Mouse (Mus musculus): ENCODE results near the gene Trim13. TPM values are rescaled to one million over a fixed set of nuclear protein-coding genes. Genes with fewer than 3 reads are reported as not detected.
A peak's percentile ranks its signal among the peaks of the same experiment; 100 is the strongest.

Trim13 gene
- polyA plus RNA-seq, 1 experiment from 2014 or later: 26.9 TPM

DNA sequence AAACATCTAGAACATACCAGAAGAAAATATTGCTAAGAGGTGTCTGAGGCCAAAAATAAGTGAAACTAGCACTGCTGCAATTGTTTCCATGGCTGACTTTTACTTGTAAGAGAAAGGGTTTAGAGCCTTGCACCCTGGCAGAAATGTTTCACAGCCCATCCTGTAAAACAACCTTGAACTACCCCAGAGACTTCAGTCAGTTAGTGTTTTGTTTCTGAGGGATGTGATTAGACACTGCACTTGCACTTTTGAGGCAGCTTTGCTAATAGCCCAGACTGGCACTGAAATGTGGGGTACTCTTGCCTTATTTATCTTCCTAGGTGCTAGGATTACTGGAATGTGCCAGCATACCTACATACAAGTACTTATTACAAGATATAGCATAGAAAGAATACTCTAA lies 37.9 kb downstream of the Trim13 start:
- no peak overlapping the region for H3K4me2 ChIP-seq (replicated peaks)
- H3K9me3 ChIP-seq: no peaks in the 10 kb centered on the region
- H3K27me3 ChIP-seq: no peaks in the 10 kb centered on the region
- H3K36me3 ChIP-seq: peaks cover 9% of the 10 kb centered on the region; the same call in 1 of the 2 replicates
- H3K27ac ChIP-seq: no peak overlapping the region
- no peaks in the 10 kb centered on the region for H3K4me1 ChIP-seq
- no peak overlapping the region for H3K4me3 ChIP-seq
- ATAC-seq (ENCODE audit: insufficient number of reproducible peaks, insufficient read depth, low FRiP score, low TSS enrichment): no peak
- H3K9ac ChIP-seq: no peak overlapping the region

DNA sequence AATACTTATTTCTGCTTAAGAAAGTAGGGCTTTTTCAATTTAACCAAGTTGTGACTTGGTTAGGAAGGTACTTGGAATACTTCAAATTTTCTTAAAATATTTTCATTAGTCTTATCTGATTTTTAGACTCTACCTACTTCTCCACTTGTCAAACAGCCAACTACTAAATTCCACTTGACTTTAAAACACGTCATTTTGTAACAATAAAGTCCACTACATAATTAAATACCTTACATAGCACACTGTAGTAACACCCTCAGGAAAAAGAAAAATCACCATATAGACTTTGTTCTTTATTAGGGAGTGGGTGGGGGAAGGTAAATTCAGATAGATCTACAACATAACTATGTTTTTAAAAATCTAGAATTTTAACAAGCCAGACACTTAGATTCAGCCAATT lies 44.6 kb downstream of the Trim13 start:
- no peaks in the 10 kb centered on the region for H3K9me3 ChIP-seq
- no peak overlapping the region for H3K9ac ChIP-seq
- ATAC-seq (ENCODE audit: insufficient number of reproducible peaks, insufficient read depth, low FRiP score, low TSS enrichment): no peak

DNA sequence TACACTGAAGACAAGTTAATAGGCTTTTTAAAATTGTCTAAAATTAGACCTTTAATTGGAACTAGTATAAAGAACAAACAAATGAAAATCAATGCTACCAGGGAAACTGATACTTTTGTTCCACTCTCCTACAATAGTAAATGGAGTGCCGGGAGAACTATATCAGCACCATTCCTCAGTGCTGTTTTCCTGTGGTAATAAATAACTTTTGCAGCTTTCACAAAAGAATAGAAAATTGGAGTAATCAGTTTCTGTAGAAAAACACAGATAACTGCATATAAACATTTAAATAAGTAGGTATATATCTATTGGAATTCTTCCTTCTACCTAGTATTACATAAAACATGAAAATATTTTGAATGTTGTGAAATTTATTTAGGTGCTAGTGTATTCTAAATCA lies 47.5 kb downstream of the Trim13 start:
- no peak for ATAC-seq (ENCODE audit: insufficient number of reproducible peaks, insufficient read depth, low FRiP score, low TSS enrichment)
- WGBS: 40% methylated on average over 1 of the region's 1 CpGs
- no peaks in the 10 kb centered on the region for H3K9me3 ChIP-seq
- H3K27me3 ChIP-seq: no peaks in the 10 kb centered on the region
- H3K4me2 ChIP-seq (replicated peaks): no peak overlapping the region
- peaks cover 3% of the 10 kb centered on the region; the same call in 1 of the 2 replicates for H3K4me1 ChIP-seq
- no peak overlapping the region for H3K4me3 ChIP-seq
- no peak overlapping the region for H3K9ac ChIP-seq
- no peaks in the 10 kb centered on the region for H3K36me3 ChIP-seq
- no peak overlapping the region for H3K27ac ChIP-seq

More for the DNA sequence above, 44.6 kb downstream of the Trim13 start:
- Histone ChIP-seq H3K27ac (no peak overlapping the region), H3K4me3 (no peak overlapping the region), H3K36me3 (no peaks in the 10 kb centered on the region), H3K4me1 (no peaks in the 10 kb centered on the region), H3K4me2 (replicated peaks) (no peak overlapping the region), H3K27me3 (no peaks in the 10 kb centered on the region)
- WGBS: 67% methylated on average over 1 of the region's 1 CpGs

DNA sequence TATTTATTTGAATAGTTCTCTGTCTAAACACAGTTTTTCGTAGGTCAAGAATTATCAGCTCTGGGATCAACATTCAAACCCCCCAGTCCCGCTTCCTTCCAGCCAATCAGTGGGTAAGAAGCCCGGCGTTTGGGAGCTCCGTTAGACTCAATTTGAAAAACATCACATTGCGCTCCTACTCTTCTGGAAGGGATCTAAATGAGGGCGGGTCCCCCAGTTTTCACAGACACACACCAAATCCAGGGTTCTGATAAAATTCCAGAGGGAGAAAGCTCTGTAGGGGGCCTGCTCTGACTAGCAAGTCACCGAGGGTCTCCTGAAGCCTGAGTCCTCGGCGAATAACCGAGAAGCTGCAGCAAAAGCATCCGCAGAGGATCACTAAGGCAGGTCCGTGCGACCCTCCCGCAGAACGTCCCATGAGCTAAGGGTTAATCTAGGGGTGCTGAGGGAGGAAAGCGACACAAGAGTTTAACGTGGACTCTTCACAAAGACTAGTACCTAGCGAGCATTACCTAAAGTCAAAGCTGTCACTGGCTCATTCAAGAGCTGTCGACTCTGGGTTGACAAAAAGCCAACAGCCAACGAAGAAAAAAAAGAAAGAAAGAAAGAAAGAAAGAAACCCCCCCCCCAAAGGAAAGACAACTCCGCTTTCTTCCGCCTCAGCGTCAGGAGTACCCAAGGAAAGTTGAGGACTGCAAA lies 49.3 kb downstream of the Trim13 start:
- ATAC-seq (ENCODE audit: insufficient number of reproducible peaks, insufficient read depth, low FRiP score, low TSS enrichment): no peak
- peak overlapping the region; percentile 90 for H3K9ac ChIP-seq

DNA sequence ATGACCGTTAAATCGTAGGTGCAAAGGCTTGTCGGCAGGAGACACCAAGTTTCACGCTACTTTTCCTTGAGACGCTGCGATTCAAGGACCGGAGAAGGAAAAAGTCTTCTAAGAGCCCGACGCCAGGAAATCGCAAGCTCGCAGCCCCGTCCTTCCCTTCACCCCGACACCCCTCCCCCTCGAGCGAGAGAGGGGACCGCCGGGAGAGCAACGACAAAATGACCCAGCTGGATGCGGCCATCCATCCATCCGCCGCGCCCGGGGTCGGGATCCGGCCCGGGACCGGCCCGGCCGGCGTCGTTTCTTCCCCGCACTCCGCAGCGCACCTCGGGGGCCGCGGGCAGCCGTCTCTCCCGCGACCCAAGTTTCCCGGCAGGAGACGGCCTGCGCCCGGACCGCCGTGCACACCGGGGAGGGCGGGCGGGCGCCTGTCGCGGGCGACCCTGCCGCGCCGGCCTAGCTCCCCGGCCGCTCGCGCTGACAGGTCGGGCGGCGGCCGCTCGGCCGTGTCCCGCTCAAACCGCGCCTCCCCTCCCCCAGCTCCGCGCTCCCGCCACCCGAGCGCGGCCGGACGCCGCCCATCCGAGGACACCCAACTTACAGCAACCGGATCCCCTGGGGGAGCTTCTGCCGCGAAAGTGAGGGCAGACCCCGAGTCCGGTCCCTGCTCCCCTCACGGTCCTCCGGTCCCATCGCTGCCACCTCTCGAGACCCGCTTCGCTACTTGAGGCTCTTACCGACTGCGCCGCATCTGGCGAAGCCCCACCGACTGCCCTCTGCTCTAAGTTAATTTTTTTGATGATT lies 50.0 kb downstream of the Trim13 start:
- Histone ChIP-seq H3K4me3 (peak overlapping the region; percentile 80), H3K27me3 (no peaks in the 10 kb centered on the region), H3K4me2 (replicated peaks) (peak overlapping the region; percentile 70), H3K36me3 (no peaks in the 10 kb centered on the region), H3K9ac (peak overlapping the region; percentile 90), H3K4me1 (peaks cover 5% of the 10 kb centered on the region; the same call in 1 of the 2 replicates), H3K9me3 (no peaks in the 10 kb centered on the region), H3K27ac (peak overlapping the region; percentile 97)
- peak; percentile 79 for ATAC-seq (ENCODE audit: insufficient number of reproducible peaks, insufficient read depth, low FRiP score, low TSS enrichment)
- under 1% methylated on average over 79 of the region's 95 CpGs for WGBS

More for the DNA sequence above, 49.3 kb downstream of the Trim13 start:
- peaks cover 5% of the 10 kb centered on the region; the same call in 1 of the 2 replicates for H3K4me1 ChIP-seq
- no peaks in the 10 kb centered on the region for H3K36me3 ChIP-seq
- WGBS: under 1% methylated on average over 24 of the region's 24 CpGs
- no peaks in the 10 kb centered on the region for H3K27me3 ChIP-seq
- no peaks in the 10 kb centered on the region for H3K9me3 ChIP-seq
- H3K27ac ChIP-seq: peak overlapping the region; percentile 97
- peak overlapping the region; percentile 70 for H3K4me2 ChIP-seq (replicated peaks)
- peak overlapping the region; percentile 80 for H3K4me3 ChIP-seq

DNA sequence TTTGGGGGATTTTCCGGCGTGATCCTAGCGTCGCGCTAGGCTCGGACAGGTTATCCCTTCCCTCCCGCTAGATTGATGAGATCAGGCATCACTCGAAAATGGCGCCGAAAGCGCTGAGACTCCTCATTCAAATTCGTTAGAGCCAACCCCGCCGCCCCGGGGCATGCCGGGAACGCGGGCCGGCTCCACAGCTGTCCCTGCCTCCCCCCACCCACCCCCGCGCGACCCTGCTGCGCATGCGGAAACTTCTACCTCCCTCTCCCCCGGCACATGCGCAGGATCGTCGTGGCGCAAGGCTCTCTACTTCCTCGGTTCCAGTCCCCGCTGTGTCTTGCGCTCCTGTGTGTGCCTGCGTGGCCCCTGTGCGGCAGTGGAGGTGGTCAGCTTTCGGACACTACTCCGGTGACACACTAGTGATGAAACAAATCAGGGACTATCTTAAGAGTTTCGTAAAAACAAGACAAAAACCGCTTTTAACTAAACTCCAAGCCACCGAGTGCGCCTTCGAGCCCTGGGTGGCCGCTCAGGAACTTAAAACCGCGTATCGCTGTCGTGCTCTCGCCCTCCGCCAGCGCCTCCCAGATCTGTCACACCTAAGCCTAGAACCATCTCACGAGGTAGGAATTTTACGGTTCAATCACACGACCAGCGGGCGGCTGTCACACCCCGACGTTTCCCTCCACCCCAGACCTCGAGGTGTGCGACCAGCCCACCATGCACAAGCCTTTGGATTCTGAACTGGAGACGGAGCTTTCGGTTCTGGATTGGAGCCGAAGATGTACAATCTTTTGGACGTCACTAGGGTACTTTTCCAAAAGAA lies 50.8 kb downstream of the Trim13 start:
- peak overlapping the region; percentile 80 for H3K4me3 ChIP-seq
- 2% methylated on average over 62 of the region's 62 CpGs for WGBS
- H3K27me3 ChIP-seq: no peaks in the 10 kb centered on the region
- no peaks in the 10 kb centered on the region for H3K36me3 ChIP-seq
- peaks cover 5% of the 10 kb centered on the region; the same call in 1 of the 2 replicates for H3K4me1 ChIP-seq
- H3K4me2 ChIP-seq (replicated peaks): peak overlapping the region; percentile 70
- no peaks in the 10 kb centered on the region for H3K9me3 ChIP-seq
- H3K9ac ChIP-seq: peak overlapping the region; percentile 90
- peak; percentile 91 for ATAC-seq (ENCODE audit: insufficient number of reproducible peaks, insufficient read depth, low FRiP score, low TSS enrichment)
- H3K27ac ChIP-seq: peak overlapping the region; percentile 97

DNA sequence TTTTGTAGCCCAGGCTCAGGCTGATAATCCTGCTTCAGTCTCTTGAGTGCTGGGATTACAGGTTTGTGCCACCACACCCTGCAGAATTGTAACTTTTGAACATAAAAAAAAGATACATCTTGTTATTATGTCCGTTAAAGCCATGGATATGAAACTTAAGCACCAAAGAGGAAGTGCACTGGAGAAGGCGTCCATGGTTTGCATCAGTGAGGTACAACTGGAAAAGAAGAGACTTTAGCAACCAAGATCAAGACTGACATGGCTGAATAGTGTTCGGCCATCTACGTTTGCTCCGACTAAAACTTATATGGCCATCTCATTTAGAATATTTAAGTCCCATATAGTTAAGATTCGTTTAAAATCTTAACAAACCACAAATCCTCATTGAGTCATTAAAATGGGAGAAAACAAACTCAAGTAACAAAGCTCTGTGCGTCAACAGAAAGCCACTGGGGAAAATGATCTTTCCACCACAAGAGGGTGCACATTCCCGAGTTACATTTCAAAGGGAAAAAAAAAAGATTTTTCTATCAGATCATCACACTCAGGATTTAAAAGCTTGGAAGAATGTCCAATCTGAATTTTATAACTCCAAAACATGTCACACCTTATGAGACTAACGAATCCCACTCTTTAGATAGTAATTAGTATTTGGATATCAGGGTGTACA lies 52.4 kb downstream of the Trim13 start:
- H3K36me3 ChIP-seq: no peaks in the 10 kb centered on the region
- ATAC-seq (ENCODE audit: insufficient number of reproducible peaks, insufficient read depth, low FRiP score, low TSS enrichment): no peak
- H3K4me1 ChIP-seq: peaks cover 5% of the 10 kb centered on the region; the same call in 1 of the 2 replicates
- 39% methylated on average over 9 of the region's 9 CpGs for WGBS
- H3K27me3 ChIP-seq: no peaks in the 10 kb centered on the region
- no peak overlapping the region for H3K9ac ChIP-seq
- H3K4me3 ChIP-seq: no peak overlapping the region
- H3K4me2 ChIP-seq (replicated peaks): no peak overlapping the region
- H3K9me3 ChIP-seq: no peaks in the 10 kb centered on the region
- H3K27ac ChIP-seq: no peak overlapping the region

MicroRNAs encoded within 50 kb of the gene (microRNA counts, 519-probe panel; counts per million panel counts)
- microRNA mmu-miR-15a (6,710 counts per million, percentile 96 among the panel's probes with 10 or more counts), microRNA mmu-miR-16 (7,607 counts per million, percentile 99 among the panel's probes with 10 or more counts)

Small RNA genes lying within 50 kb of the gene (microRNA-seq; reads per million reads assigned to microRNA genes)
- gene Mir15a: 4,102 reads per million, percentile 88 among the genes with 10 or more reads in this experiment
- gene Mir16-1: 2,177 reads per million, percentile 83 among the genes with 10 or more reads in this experiment

Other genes with a start within 250 kb of the Trim13 start
- 13.9 and 14.3 TPM in 2 replicates for gene Ebpl, start 237.8 kb upstream of the Trim13 start, polyA plus RNA-seq (2016; fragmentation: Nextera tagmentation; extraction: Ambion mirVana)
- 69.0 and 71.7 TPM in 2 replicates for gene Kpna3, start 158.4 kb upstream of the Trim13 start, polyA plus RNA-seq (2016; fragmentation: Nextera tagmentation; extraction: Ambion mirVana)
- gene Spryd7, start 41.4 kb upstream of the Trim13 start, polyA plus RNA-seq (2016; fragmentation: Nextera tagmentation; extraction: Ambion mirVana): 17.3 and 18.0 TPM in 2 replicates
- 0.74 and 1.0 TPM in 2 replicates for gene Kcnrg, start 9.2 kb downstream of the Trim13 start, polyA plus RNA-seq (2016; fragmentation: Nextera tagmentation; extraction: Ambion mirVana)

Measured in embryonic facial prominence, embryonic 12.5 days (tissue).